Mouse (Mus musculus): ENCODE measurements at regions not wholly inside any gene's neighbourhood (a gene's known extent, or its start where the extent isn't known, plus 50 kb on each side); places are given as distances from the start of the nearest gene placed in this dataset.

GRCm38 (mm10) chr7:71121453-71121852, 229.8 kb downstream of the Gm10295 start:
- TF ChIP-seq CTCF (conservative IDR thresholded peaks at IDR 0.05; ENCODE audit: low read length) (no peak), NANOG (IDR thresholded peaks at IDR 0.05; ENCODE audit: borderline replicate concordance, low read length) (no peak)

Data from E14TG2a.4 (cell line).